Mouse (Mus musculus) stomach, postnatal 0 days (tissue): ENCODE results near the gene Pank3.

Source experiments
- CTCF ChIP-seq: IDR thresholded peaks from 2 replicates; pipeline ENCODE4 v1.5.1; 2016; ENCODE audit warnings: antibody characterized with exemption, low read depth, mild to moderate bottlenecking, moderate library complexity
- EP300 ChIP-seq: optimal IDR thresholded peaks from 2 replicates; pipeline ENCODE3; 2016; ENCODE audit warnings: antibody characterized with exemption

- no peak for TF ChIP-seq CTCF
- TF ChIP-seq EP300 = no peak
These were observed 32.0 kb downstream of the Pank3 start for GRCm38 (mm10) chr11:35801332-35801731.
